ENCODE assay signal across 8 mouse cellular contexts in genomic region chr2:119270643-119271331, GRCm38 (mm10). TPM values are rescaled to one million over a fixed set of nuclear protein-coding genes. Genes with fewer than 3 reads are reported as not detected.
A peak's percentile ranks its signal among the peaks of the same experiment; 100 is the strongest.
DNase-seq lines count a peak whose midpoint lies in the region; ATAC-seq and TF ChIP-seq lines count a peak whose summit lies in the region.

Gene Rhov (minus strand): TSS chr2:119271272.

- peak; percentile 92 for ATAC-seq in midbrain, embryonic 16.5 days
- ATAC-seq in stomach, embryonic 15.5 days (ENCODE audit: insufficient read depth, low FRiP score, low read depth): peak; percentile 63; the same call in 1 of the 2 replicates

- H3K4me2 ChIP-seq in midbrain, embryonic 16.5 days (ENCODE audit: low read length): peak within 1 kb of the TSS; percentile 65
- H3K4me2 ChIP-seq in stomach, embryonic 15.5 days: peak within 1 kb of the TSS; percentile 99

- TF ChIP-seq POLR2A in heart, adult 2 months (IDR thresholded peaks at IDR 0.05; ENCODE audit: insufficient read depth, low read depth, low read length): no peak

- intact Hi-C loops in heart, adult 2 months (cut with DNase I): no loop called here

- WGBS in heart, adult 2 months: 2% methylated on average over 48 of the region's 49 CpGs
- under 1% methylated on average over 46 of the region's 49 CpGs for WGBS in midbrain, embryonic 16.5 days
- under 1% methylated on average over 47 of the region's 49 CpGs for WGBS in stomach, embryonic 15.5 days

- no peak for TF ChIP-seq EP300 in heart, adult 2 months (IDR thresholded peaks at IDR 0.05; ENCODE audit: insufficient read depth, low read depth, low read length)

- peak in 1 of 2 experiments; percentile 50 for DNase-seq in heart, adult 2 months
- DNase-seq in heart, adult 9 months (ENCODE audit: low spot score in 2 of 2): no peak
- DNase-seq in cerebellum, postnatal 14 days: peak; percentile 74 to 78
- DNase-seq in frontal cortex, postnatal 25 days (ENCODE audit: low spot score in 2 of 2): peak; percentile 39 to 42
- peak; percentile 76 for DNase-seq in kidney, adult 9 months
- peak; percentile 84 for DNase-seq in liver

- peak within 1 kb of the TSS; percentile 54 for H3K9ac ChIP-seq in heart, adult 2 months (ENCODE audit: low read depth, low read length)
- peak within 1 kb of the TSS; percentile 96 for H3K9ac ChIP-seq in midbrain, embryonic 16.5 days (ENCODE audit: low read depth, low read length)
- peak within 1 kb of the TSS; percentile 58; the same call in 1 of the 2 replicates for H3K9ac ChIP-seq in stomach, embryonic 15.5 days

- H3K4me3 ChIP-seq in heart, adult 2 months: peak within 1 kb of the TSS; percentile 46
- H3K4me3 ChIP-seq in midbrain, embryonic 16.5 days (ENCODE audit: low read depth, low read length): peak within 1 kb of the TSS; percentile 86
- H3K4me3 ChIP-seq in stomach, embryonic 15.5 days (replicated peaks): peak within 1 kb of the TSS; percentile 60

- H3K36me3 ChIP-seq in heart, adult 2 months (ENCODE audit: control insufficient read depth, insufficient read depth, low read length): no peaks in the 10 kb centered on the region
- no peaks in the 10 kb centered on the region for H3K36me3 ChIP-seq in midbrain, embryonic 16.5 days (ENCODE audit: control insufficient read depth, insufficient read depth, low read length)
- no peaks in the 10 kb centered on the region for H3K36me3 ChIP-seq in stomach, embryonic 15.5 days

- H3K9me3 ChIP-seq in midbrain, embryonic 16.5 days (replicated peaks; ENCODE audit: control insufficient read depth, low read length, poor library complexity, severe bottlenecking): no peaks in the 10 kb centered on the region
- H3K9me3 ChIP-seq in stomach, embryonic 15.5 days: no peaks in the 10 kb centered on the region

- no peaks in the 10 kb centered on the region for H3K4me1 ChIP-seq in heart, adult 2 months (ENCODE audit: control insufficient read depth, insufficient read depth, low read length)
- peaks cover 21% of the 10 kb centered on the region for H3K4me1 ChIP-seq in midbrain, embryonic 16.5 days (ENCODE audit: control insufficient read depth, insufficient read depth, low read length)
- no peaks in the 10 kb centered on the region for H3K4me1 ChIP-seq in stomach, embryonic 15.5 days

- no peaks in the 10 kb centered on the region for H3K79me2 ChIP-seq in heart, adult 2 months (replicated peaks; ENCODE audit: control insufficient read depth, insufficient read depth, low read length)

- peaks cover 2% of the 10 kb centered on the region for H3K27me3 ChIP-seq in heart, adult 2 months (ENCODE audit: control insufficient read depth, insufficient read depth, low read length)
- H3K27me3 ChIP-seq in midbrain, embryonic 16.5 days (ENCODE audit: control insufficient read depth, insufficient read depth, low read depth, low read length): no peaks in the 10 kb centered on the region
- no peaks in the 10 kb centered on the region for H3K27me3 ChIP-seq in stomach, embryonic 15.5 days (replicated peaks)

- H3K27ac ChIP-seq in heart, adult 2 months: no peak within 1 kb of the TSS
- peak within 1 kb of the TSS; percentile 85 for H3K27ac ChIP-seq in midbrain, embryonic 16.5 days (ENCODE audit: low read length)
- peak within 1 kb of the TSS; percentile 32; the same call in 1 of the 2 replicates for H3K27ac ChIP-seq in stomach, embryonic 15.5 days

- TF ChIP-seq CTCF in heart, adult 2 months (IDR thresholded peaks at IDR 0.05): no peak

RNA-seq across cellular contexts. Expression of gene Rhov, which starts in this region (rescaled TPM):
- not detected for total RNA-seq in heart, adult 2 months (2021)
- 0.12 TPM in 1 of 2 replicates, not detected in the other for polyA plus RNA-seq in heart, adult 2 months (2012; rRNA removed)
- polyA plus RNA-seq in midbrain, embryonic 16.5 days (2015; fragmentation: Nextera tagmentation; extraction: Ambion mirVana): 47.5 and 53.8 TPM in 2 replicates
- polyA plus RNA-seq in stomach, embryonic 15.5 days (2015; fragmentation: Nextera tagmentation; extraction: Ambion mirVana): 27.1 and 28.4 TPM in 2 replicates

Comparison
In these comparisons a context has a peak if more than half of its experiments do, and no peak if none do; other contexts are left out.
1. RNA of gene Rhov (polyA plus RNA-seq): 47.5 to 53.8 TPM in midbrain, embryonic 16.5 days and 27.1 to 28.4 TPM in stomach, embryonic 15.5 days; 0.12 TPM in heart, adult 2 months; every median in the first group is over 10 times any median in the second.
2. DNase-seq: peak in cerebellum, postnatal 14 days (2 of 2), frontal cortex, postnatal 25 days (2 of 2), kidney, adult 9 months (single experiment) and liver (single experiment); none in heart, adult 9 months (0 of 2).
3. Peak in every context shown above with its lines, with median percentiles within 50 percentile points of each other: H3K4me3 ChIP-seq and H3K9ac ChIP-seq.